In the genomic region with DNA sequence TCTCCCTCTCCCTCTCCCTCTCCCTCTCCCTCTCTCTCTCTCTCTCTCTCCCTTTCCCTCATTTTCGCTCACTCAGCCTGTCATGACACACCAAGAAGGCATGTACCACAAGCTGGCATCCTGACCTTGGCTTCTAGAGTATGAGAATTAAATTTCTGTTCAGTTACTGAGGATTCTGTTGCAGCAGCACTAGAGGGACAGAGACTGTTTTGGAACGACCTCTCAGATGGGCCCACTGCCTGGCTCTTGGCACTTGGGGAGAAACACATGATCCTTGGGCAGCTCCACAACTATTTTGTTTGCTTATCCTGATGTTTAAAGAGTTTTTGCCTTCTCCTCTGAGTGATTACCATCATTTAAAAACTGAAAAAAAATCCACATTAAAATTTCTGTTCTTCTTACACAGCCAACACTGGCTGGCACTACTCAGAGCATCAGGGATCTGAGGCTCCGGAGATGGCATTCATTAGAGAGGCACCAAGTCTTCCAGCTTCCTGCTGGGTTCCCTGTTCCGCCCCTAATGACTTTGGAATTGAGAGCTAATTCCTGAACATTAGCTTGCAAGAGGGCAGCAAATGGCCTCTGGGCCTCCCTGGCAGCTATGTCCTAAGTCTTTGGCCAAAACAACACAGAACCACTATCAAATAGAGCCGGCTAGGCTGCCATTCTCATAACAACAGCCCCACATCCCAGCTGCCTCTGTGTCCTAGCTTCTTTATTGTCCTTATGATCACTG, we compare ENCODE assay signal across 10 mouse cellular contexts.
DNase-seq lines count a peak whose midpoint lies in the region; ATAC-seq and TF ChIP-seq lines count a peak whose summit lies in the region.
"Had no signal": no experiment of that assay in that cellular context is flagged by ENCODE, and none has a peak within 500 bp of the region (broad histone marks: within the 10 kb centered on the region; RNA-seq: fewer than 3 reads in every experiment).

No protein-coding gene starts in this region.

- 53% methylated on average over 4 of the region's 5 CpGs for WGBS in heart, embryonic 11.5 days (ENCODE audit: insufficient replicate concordance)

- peak; percentile 74 for DNase-seq in heart, adult 11 months
- DNase-seq in Muller cell, postnatal 12 days (ENCODE audit: inconsistent ontology term): peak; percentile 85
- DNase-seq in brain, embryonic 14.5 days (ENCODE audit: low read depth): peak; percentile 30
- DNase-seq in gastrocnemius, adult 18-20 months (ENCODE audit: low spot score): peak; percentile 75
- DNase-seq in thymus, postnatal 4 days: no peak
- DNase-seq in urinary bladder, adult 2 months (ENCODE audit: low spot score): no peak
- no peak for DNase-seq in right cerebral cortex, postnatal 25 days
- DNase-seq: kidney, adult 8-10 months; lung, embryonic 14.5 days had no signal

- no peak for ATAC-seq in heart, embryonic 11.5 days (replicated peaks; ENCODE audit: insufficient number of reproducible peaks, low FRiP score, low TSS enrichment)

- no peak for TF ChIP-seq POLR2A in brain, embryonic 14.5 days (IDR thresholded peaks at IDR 0.05; ENCODE audit: borderline replicate concordance, extremely low read depth, insufficient read depth, insufficient read length, poor library complexity, severe bottlenecking)

- no peak overlapping the region for H3K27ac ChIP-seq in heart, embryonic 11.5 days (ENCODE audit: low read depth, low read length)

- H3K4me3 ChIP-seq in heart, embryonic 11.5 days (ENCODE audit: low read depth, low read length): no peak overlapping the region

- no peak overlapping the region for H3K4me2 ChIP-seq in heart, embryonic 11.5 days
- H3K4me2 ChIP-seq: lung, embryonic 14.5 days had no signal

- no peaks in the 10 kb centered on the region for H3K27me3 ChIP-seq in heart, embryonic 11.5 days (ENCODE audit: control insufficient read depth, insufficient read depth, low read length)

- no peak for TF ChIP-seq CTCF in brain, embryonic 14.5 days (IDR thresholded peaks at IDR 0.05; ENCODE audit: borderline replicate concordance, extremely low read depth, insufficient read depth, insufficient read length)

- H3K9me3 ChIP-seq in heart, embryonic 11.5 days (replicated peaks; ENCODE audit: control insufficient read depth, low read length): no peaks in the 10 kb centered on the region

- no peaks in the 10 kb centered on the region for H3K36me3 ChIP-seq in heart, embryonic 11.5 days (ENCODE audit: control insufficient read depth, insufficient read depth, low read length)

- H3K9ac ChIP-seq in heart, embryonic 11.5 days (ENCODE audit: low read depth, low read length): no peak overlapping the region
- H3K9ac ChIP-seq: lung, embryonic 14.5 days had no signal

- H3K4me1 ChIP-seq in heart, embryonic 11.5 days (ENCODE audit: control insufficient read depth, insufficient read depth, low read length): no peaks in the 10 kb centered on the region

Comparison
In these comparisons a context has a peak if more than half of its experiments do, and no peak if none do; other contexts are left out.
1. DNase-seq: peak in heart, adult 11 months (single experiment), Muller cell, postnatal 12 days (single experiment), brain, embryonic 14.5 days (single experiment) and gastrocnemius, adult 18-20 months (single experiment); none in thymus, postnatal 4 days (single experiment), urinary bladder, adult 2 months (single experiment) and right cerebral cortex, postnatal 25 days (single experiment).